Mouse (Mus musculus) brain, embryonic 14.5 days (tissue): ENCODE data around the gene Endou. TPM values are rescaled to one million over a fixed set of nuclear protein-coding genes. Genes with fewer than 3 reads are reported as not detected.

Experiments used
- DNase-seq: peaks from one replicate; pipeline ENCODE4 v3.0.0-alpha.2; 2011; ENCODE audit warnings: low read depth
- CTCF ChIP-seq: fragments of 200-500 bp; IDR thresholded peaks from 2 replicates; pipeline ENCODE4 v1.5.1; 2012; ENCODE audit warnings: inconsistent platforms, mild to moderate bottlenecking, moderate library complexity, borderline replicate concordance; ENCODE audit not compliant: insufficient read depth, insufficient read length; ENCODE audit errors: extremely low read depth
- POLR2A ChIP-seq: fragments of 200-500 bp; IDR thresholded peaks from 2 replicates; pipeline ENCODE4 v1.6.1; 2012; ENCODE audit warnings: mild to moderate bottlenecking, inconsistent platforms, borderline replicate concordance; ENCODE audit not compliant: poor library complexity, insufficient read depth, insufficient read length, severe bottlenecking; ENCODE audit errors: extremely low read depth
- polyA plus RNA-seq: library from polyadenylated mRNA; depleted of rRNA; stranded (reverse); fragments of >200 nt; gene quantifications from 2 replicates; pipeline ENCODE4 v1.2.3, GENCODE M21; 2012; rRNA removed

The Endou gene
- polyA plus RNA-seq: 0.90 and 1.3 TPM in 2 replicates

DNA sequence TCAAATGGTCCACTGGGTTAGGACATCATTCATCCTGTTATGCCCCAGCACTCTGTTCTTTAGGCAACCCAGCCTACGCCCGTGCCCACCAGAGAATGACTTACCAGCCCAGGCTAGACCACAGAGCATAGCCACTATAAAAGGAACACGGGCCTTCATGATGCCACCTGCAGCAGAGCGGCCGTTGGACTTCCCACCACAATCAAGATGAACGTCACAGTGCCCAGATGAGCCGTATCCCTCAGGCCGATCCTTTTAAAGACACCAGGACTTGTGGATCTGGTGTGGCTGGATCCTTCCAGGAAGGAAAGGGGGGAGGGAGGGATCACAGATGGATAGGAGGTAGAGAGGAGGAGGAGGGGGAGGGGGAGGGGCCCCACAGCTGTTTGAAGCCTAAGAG lies at the start of gene Endou:
Gene Endou (minus strand): TSS at position 229 of the 400 bp plus-strand sequence.
- DNase-seq: no peak
- TF ChIP-seq CTCF: no peak
- no peak for TF ChIP-seq POLR2A

DNA sequence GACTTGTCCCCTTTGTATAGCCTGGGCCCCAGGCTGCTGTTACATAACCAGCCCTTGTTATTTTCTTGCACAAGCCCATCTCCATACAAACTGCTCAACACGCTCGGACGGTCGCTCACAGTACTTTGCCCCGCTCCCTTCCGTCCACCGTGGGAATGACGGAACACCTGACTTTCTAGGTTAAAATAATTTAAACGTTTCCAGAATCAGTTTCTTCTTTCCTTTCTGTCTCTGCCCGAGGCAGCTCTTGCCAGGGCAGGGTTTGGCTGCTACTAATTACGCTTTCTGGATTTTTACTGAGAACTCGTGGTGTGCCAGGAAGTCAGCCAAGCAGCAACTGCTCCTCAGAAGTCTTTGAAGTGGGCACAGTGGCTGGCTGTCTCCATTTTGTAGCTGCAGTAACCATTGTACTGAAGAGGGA lies 49.5 kb upstream of the Endou start:
- peak; percentile 73 for DNase-seq
- TF ChIP-seq POLR2A (no peak), CTCF (no peak)

DNA sequence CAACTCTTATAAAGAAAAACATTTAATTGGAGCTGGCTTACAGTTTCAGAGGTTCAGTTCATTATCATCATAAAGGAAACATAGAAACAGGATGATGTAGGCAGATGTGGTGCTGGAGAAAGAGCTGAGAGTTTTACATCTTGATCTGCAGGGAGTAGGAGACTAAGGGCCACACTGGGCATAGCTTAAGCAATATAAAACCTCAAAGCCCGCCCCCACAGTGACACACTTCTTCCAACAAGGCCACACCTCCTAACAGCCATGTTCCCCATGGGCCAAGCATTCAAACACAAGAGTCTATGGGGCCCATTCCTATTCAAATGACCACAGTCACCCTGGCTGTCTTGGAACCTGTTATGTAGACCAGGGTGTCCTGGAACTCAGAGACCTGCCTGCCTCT lies 48.4 kb upstream of the Endou start:
- TF ChIP-seq POLR2A: no peak
- TF ChIP-seq CTCF: no peak
- no peak for DNase-seq

DNA sequence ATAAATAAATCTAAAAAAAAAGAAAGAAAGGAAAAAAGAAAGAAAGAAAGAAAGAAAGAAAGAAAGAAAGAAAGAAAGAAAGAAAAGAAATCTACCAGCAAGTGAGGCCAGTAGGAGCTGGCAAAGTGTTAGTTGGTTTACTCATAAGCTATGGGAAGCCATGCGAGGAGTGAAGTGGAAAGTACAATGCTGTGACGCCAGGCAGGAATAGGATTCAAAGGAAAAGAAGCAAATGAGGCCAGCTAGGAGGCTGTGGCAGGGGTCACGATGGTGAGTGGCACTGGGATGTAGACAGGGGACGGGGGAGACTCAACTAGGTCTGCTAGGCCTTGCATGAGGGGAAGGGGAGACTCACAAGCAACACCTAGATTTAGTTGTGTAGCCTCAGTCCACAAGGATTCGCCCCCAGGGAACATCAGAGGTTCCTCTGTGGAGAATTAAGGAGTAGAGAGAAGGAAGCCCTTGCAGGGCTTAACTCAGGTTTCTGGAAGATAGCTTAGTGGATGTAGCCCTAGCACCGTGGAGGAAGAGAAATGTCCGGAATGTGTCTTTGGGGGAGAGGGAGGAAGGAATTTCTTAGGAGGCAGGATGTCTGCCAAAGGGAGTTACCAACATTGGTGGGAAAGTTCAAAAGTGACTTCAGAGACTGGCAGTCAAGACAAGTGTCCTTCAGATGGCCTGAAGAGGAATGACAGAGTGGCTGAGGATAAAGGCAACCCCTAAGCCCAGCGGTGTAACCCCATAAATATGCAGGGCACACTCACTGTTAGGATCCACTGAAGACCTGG lies 47.4 kb upstream of the Endou start, which contains the start of gene Slc48a1:
Gene Slc48a1 (plus strand): TSS at position 210 of the 788 bp plus-strand sequence.
- DNase-seq: no peak
- TF ChIP-seq POLR2A: no peak

DNA sequence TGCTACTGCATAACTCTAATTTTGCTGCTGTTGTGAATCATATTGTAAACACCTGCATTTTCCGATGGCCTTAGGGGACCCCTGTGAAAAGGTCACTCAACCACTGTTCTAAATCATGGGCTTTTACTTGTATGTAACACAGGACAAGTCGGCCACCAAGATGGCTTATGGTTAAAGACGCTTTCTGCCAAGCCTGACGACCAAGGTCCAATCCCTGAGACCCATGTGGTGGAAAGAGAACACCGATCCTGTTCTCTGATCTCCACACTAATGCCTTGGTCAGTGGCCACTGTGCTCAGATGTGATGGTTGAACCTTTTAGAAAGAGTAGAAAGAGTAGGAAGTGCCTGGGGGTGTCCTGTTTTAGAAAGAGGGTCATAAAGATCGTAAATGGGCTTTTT lies 45.8 kb upstream of the Endou start:
- TF ChIP-seq POLR2A (no peak), CTCF (no peak)
- DNase-seq: no peak

DNA sequence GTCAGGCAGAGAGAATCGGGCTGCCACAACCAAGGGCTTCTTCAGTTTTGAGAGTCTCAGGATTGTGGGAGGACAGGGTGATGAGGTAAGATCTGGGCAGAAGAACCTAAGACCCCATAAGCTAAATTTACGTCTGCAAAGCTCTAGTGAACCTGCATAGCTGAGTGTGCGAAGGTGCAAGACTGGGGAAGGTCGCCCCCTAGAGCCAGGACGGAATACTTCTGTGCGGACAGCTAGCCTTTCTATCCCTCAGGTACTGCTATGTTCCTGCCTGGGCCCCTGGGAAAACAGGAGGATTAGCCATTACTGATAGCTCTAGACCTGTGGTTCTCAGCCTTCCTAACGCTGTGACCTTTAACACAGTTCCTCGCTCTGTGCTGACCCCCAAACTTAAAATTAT lies 45.4 kb upstream of the Endou start:
- no peak for TF ChIP-seq POLR2A
- TF ChIP-seq CTCF: peak; percentile 83
- peak; percentile 72 for DNase-seq

DNA sequence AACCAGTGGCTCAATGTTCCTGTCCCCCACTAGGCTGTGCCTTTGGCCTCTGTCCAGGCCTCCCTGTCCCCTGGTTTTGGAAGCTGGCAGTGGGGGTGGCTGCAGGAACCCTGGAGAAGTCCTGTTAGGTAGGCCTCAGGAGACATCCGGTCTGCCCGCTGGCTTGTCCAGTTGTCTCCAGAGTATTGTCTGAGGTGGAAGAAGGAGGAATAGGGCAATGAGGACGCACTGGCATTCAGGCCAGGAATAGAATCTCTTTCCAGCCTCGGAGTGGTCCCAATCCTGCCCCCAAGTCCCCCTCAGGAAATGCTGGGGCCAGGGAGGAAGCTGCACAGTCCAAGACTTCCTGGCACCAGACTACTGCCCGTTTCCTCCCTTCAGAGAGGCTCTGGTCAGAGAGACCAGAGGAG lies 42.8 kb upstream of the Endou start:
- DNase-seq: no peak
- TF ChIP-seq POLR2A (no peak), CTCF (no peak)

DNA sequence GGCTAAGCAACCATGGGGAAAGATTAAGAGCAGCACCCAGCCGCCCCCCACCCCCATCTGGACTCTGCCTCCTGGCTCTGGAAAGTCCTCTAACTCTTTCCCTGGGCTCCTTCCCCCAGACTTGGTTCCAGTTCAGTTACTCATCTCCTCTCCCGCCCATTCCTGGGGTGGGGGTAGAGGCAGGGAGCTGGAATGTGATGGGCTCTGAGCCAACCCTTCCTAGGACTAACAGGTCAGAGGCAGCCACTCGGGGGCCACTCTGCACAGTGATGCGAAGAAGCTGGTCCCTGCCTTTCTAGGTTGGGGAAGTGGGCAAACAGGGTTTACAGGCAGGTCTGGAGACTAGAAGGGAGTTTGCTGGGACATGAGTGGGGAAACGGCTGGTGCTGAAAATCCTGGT lies 42.0 kb upstream of the Endou start:
- DNase-seq: peak; percentile 69
- no peak for TF ChIP-seq POLR2A
- no peak for TF ChIP-seq CTCF

DNA sequence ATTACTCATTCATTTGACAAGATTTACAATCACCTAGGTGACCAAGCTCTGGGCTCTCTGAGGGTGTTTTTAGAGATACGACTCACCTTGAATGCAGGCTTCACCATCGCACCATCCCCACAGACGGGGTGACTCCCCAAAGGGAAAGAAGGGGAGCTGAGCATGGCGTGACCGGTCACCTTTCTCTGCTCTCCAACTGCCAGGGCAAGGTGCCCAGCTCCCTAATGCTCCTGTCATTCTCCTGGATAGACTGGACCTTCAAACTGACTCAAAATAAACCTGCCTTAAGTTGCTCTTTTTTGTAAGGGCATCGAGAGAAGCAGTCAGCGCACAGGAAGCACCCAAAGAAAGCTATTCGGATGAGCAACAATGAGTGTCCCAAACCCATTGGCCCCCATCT lies 39.1 kb upstream of the Endou start:
- DNase-seq: no peak
- no peak for TF ChIP-seq CTCF
- no peak for TF ChIP-seq POLR2A

DNA sequence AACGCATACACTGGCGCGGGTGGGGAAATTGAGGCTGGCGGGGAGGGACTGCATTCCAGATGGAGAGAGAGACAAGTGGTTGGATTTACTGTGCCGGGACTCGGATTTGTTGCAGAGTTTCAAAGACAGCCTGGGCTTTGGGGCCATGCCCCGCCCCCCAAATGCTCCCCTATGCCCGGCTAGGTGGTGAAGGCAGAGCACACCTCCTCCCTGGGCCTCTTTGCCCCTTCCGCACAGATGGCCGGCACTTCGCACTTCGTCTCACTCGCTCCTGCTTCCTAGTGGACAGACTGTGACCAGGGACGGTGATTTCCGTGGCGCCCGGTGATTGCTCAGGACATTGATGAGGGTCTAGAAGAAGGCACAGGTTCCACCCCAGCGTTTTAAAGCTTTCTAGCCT lies 37.1 kb upstream of the Endou start:
- peak; percentile 45 for DNase-seq
- peak; percentile 23; the same call in 1 of the 2 replicates for TF ChIP-seq CTCF
- TF ChIP-seq POLR2A: no peak

DNA sequence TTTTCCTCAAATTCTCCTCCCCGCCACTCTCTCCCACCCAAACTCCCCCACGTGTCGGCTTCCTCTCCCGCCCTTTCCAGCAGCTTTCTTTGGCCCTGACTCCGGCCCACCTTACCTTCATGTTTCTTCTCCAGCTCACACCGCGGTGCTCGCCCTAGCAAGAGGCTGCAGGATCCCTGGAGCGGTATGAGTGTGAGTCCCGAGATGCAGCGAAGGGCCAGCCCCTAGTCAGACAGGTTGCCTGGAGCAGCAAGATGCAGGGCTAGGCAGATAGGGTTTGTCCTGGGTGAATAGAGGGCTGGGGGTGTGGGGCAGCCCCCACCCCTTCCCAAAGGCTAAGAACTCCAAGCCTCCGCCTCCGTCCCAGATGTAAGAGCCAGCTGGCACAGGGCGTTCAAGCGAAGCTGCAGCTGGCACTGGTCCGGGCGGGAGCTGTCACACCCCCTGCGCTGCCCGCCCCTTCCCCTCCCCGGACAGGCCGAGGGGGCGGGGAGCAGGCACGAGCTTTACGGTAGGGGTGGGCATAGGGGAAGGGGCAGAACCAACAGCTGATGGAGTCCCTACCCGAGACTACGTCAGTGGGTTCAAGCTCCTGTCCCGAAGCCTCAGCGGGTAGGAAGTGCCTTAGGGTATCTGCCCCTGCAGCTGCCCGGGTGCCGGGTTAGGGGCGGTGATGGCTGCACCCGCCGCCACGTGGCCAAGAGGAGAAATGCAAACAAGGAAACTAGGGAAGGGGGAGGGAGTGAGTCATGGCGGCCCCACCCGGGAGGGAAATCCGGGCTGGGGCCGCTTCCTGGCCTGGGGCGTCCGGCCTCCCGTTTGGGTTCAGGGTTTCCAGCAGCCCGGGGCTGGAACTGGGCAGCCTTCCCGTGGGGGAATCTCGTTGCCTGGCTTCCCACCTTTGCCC lies 36.4 kb upstream of the Endou start, which contains the start of gene Rapgef3:
Gene Rapgef3 (minus strand): TSS at position 693 of the 907 bp plus-strand sequence.
- TF ChIP-seq POLR2A: no peak
- TF ChIP-seq CTCF: peak; percentile 67
- peak; percentile 77 for DNase-seq

DNA sequence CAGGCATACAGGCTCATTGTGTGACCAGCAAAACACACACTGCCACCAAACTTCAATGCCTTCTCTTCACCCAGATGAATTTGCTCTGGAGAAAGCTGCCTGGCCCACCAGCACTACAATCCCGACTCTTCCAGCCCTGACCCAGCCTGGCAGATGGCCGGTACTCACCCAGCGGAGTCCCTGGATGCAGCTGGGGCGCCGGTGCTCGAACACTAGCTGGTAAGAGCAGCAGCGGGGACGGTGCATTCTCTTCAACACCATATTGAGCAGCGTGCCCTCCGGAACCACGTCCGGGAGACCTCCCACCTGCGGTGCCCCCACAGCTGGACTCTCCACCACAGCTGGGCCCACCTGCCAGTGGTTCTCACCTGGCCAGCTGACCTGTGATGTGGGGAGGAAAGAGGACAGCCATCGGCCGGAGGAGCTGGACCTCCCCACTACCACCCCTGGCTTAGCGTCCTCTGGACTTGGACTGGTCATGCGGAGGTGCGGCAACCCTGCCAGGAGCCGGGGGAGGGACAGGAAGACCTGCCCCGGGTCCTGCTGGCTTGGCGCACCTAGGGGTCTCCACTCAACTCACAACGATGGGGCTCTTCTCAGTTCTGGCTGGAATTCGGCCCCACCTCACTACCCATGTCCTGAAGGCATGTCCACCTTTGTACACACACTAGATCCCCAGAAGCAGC lies 35.6 kb upstream of the Endou start:
- DNase-seq: no peak
- no peak for TF ChIP-seq POLR2A
- TF ChIP-seq CTCF: no peak
